Mouse (Mus musculus): Measurements from ENCODE around the gene Frem1.
A peak's percentile ranks its signal among the peaks of the same experiment; 100 is the strongest.

Frem1 gene

DNA sequence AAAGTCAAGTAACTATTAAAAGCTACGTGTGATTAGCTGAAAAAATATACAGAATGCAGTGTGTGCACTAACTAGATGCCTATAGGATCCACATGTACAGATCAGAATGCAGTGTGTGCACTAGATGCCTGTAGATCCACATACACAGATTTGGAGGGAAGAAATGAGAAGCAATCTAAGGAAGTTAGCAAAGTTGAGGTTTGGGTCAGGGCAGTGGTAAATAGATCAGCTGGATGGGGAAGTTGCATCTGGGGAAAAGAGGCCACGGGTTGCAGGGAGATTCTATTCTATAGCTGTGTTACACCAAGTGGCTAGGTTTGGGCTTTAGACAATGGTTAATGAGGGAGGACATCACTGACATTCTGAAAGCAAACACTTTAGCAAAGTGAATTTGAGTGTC, 133.5 kb downstream of the Frem1 start:
- DNase-seq: no peak

DNA sequence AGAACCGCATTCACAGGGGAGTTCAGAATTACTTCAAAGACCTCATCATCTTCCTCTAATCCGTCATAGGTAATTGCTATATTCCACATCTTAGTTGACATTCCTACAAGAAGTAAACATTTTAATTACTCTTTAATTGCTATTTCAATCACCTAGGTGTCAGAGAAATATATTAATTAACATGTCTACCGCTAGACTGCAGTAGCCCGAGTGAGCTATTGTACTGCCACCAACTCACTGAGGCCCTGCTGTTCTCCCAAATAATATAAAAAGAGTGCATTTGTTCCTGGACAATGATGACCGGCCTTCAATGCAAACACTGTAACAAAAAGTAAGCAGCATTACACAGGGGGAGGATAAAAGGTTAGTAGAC, 135.5 kb downstream of the Frem1 start:
- DNase-seq: no peak

DNA sequence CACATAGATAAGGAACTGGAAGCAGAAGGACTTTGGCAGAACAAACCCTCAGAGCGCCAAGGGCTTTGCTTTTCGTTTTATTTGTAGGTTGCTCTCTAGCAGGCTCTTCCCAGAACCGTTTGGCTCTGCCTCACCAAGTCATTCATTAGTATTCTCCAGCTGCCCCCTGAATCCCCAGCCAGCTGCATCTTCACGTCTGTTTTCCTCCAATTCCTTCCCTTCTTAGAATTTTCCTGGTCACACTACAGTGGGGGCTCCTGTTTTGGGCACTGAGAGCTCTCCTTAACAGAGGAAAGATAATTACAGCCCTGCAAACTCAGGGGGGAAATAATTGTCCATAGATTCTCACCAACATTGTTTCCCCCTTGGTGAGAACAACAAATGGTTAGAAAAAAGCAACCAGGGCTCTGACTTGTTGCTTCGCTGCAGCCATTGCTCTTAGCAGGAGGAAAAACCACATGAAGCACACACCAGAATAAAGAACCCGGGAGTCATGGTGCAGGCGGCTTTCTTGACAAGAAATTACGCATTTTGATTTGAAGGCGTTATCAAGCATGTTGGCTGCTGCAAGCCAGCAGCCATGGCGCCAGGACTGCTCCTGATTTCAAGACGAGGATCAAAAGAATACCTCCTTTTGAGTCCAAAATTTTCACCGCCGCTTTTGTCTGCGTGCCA, 136.0 kb downstream of the Frem1 start:
- DNase-seq: no peak

DNA sequence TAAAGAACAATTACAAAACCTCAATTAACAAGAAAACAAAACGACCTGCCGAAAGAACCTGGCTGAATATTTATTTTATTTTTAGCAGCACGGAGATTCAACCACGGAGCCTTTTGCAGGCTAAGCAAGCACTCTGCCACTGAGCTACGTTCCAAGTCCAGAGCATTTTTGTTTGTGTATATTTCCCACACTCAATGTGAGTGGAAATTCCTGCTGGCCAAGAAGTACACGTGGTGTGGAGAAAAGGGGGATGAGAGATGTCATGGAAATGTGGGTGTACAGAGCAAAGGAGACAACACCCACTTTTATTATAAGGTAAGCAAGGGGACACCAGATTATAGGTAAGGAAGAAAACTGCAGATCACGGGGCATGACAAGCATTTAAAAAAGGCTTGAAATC, 136.6 kb downstream of the Frem1 start:
- DNase-seq: no peak

DNA sequence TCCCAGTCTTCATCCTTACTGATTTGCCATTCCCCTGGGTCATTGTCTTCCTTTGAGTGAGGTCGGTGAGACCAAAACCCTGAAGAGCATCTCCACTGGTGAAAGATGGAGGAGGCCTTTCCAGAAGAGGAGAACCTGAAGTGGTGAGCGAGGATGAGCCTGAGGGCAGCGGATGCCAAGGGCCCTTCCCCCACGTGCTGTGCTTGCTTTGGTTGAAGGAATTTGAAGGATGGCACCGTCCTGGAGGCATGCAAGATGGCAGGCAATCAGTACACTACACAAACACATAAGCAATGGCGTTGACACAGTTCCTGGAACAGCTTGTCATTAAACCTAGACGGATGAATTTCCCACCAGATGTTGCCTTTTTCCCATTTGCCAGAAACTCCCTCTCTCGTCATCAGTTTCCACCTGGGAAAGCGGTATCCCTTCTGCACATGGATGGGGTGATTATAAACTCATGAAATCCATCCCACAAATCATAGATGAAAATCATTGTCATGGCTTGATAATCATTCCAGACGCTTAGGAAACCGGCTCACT, 137.5 kb downstream of the Frem1 start:
- DNase-seq: no peak

DNA sequence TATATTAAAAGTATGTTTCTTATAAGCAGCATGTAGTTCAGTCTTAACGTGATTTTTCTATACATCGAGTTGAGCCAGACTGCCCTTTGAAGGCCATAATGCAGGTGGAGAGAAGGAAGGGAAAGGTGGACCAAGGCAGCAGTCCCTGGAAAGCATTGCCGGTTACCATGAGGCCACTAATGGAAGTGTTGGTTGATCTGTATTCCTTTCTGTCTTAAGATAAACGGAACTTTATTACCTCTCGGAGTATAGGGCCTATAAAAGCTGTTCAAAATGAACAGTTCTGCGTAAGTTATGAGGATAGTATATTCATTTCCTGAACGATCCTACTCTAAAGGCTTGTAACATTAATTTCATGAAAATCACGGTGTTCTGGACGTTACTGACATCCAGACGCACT, 156.9 kb downstream of the Frem1 start:
- DNase-seq: no peak

DNA sequence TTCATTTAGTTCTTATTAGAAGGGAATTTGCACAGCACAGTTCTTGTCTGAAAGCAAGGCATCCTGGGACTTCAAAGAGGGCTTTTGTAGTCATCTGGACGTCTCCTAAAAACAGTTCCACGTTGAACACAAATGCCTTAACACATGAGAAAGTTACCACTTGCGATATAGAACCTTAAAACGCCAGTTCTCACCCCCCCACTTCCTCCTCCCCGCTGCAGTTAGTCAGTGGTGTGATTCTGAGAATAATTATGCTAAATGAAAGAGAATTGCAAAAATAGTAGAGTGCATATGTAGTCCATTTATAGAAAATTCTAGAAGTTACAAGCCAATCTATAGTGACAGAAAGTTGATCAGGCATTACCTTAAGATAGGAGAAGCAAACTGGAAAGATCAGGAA, 159.9 kb downstream of the Frem1 start:
- DNase-seq: no peak

DNA sequence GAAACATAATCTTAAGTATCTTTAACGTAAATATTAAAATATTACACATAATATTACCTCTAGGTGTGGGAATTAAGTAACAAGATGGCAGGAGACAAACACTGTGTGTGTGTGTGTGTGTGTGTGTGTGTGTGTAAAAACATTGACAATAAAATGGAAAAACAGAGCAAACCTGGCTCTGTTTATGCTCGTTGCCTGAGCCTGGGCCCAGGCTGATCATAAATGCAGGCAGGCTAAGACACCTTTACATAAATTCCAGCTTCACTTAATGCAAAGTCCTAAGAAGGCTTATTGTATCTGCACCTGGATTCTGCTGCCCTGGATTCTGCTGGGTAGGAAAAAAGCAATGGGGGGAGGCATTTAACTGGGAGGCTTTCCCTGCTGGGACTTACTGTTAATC, 160.6 kb downstream of the Frem1 start:
- DNase-seq: no peak

DNA sequence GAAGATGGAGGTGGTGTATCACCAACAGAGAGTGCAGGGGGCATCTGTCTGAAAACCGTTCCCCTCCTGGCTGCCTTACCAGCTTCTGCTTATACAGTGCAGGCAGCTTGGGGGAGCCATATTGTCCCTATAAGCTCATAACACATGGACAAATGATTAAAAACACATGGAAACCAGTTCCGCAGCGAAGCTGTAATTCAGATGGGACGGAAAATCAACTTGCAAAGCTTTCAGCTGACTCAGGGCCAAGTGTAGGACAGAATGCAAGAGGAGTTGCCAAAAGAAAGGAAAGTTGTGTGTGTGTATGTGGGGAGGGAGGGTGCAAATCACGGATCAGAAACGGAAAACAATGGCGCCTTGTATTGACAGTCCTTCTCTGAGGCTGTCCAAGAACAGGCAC, 161.1 kb downstream of the Frem1 start:
- no peak for DNase-seq

DNA sequence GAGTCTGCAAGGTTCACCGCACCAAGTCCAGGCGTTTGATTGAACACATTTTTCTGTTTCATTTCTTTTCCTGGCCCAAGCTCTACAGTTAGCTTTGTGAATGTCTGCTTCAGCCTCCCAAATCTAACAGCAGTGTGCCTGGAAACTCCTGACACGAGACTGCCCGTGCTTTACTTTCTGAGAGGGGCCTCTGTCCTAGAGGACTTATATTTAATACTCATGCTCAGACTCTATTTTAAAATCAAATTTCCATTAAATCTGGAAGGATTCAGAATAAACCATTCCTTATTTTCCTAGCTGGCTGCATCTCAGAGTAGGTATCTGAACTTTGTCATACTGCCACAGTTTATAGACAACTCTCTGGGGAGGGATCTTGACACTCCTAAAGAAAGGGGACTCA, 161.6 kb downstream of the Frem1 start:
- DNase-seq: no peak

DNA sequence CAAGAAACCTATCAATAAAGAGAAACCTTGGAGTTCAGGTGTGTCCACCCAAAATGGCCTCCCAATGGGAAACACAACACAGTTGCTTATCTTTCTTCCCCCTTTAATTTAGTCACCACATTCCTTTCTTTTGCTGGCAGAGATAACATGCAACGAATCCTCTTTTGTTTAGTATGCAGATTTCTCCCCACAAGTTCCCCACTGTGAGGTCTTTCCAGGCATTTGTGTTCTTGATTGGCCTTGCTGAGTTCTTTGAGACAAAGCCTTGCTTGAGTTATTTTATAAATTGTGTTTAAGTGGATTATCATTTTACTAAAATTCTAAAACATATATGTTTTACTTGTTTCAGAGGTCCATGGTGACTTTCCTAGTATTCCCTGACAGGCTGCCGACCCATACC, 166.0 kb downstream of the Frem1 start:
- no peak for DNase-seq

DNA sequence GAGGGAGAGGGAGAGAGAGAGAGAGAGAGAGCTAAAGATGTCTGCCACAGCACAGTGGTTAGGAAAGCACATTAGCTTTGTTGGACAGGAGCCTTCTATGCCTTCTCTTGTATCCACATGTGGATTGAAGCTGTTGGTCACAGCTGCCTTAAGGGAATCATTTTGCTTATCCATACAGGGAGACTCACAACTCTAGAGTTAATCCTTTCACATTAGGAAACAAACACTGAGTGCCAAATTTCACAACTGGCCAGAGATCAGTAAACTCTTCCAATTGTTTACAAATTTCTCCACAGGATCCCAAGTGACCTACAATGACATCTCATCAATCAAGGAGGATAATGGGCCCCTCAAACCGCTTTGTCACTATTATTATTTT, 166.6 kb downstream of the Frem1 start:
- DNase-seq: no peak

DNA sequence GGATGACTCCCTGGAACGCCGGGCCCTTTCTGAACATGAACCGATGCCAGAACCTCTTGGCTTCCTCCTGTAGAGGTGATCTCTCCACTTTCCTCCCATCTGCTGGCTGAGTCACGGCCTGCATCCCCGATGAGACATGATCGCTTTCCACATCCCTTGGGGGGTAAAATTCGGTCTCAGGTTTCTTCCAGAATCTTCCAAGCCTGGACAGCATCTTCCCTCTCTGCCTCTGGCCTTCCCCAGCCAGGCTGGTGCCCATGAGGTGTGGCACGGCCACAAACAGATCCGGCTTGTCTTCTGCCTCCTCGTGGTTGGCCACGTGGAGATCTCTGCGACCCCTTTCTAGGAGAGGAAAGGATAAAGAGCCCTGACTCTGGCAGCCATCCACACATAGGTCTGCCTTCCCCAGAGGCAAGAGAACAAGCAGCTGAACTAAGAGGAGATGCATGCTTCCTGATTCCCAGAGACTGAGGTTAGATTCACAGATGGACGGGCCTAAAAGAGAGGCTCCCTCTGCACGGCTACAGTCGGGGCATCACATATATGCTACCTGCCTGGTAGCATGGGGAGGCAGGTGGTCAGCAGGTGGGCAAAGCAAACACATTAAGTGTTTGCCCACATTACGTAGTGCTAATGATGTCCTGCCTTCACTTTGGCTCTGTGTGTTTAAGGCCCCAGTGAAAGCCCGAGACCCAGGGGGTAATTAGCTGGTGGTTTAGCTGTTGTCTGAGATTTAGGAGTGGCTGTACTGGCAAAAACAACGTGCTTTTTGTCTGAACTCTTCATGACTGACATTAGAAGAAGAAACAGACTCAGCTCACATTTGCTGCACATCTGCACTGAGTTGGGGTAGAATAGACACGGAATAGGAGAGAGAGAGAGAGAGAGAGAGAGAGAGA, 167.3 kb downstream of the Frem1 start, which contains the start of gene Cer1:
Gene Cer1, minus strand, starts transcription at position 513 of the 899 bp plus-strand sequence.
- peak; percentile 51 for DNase-seq

DNA sequence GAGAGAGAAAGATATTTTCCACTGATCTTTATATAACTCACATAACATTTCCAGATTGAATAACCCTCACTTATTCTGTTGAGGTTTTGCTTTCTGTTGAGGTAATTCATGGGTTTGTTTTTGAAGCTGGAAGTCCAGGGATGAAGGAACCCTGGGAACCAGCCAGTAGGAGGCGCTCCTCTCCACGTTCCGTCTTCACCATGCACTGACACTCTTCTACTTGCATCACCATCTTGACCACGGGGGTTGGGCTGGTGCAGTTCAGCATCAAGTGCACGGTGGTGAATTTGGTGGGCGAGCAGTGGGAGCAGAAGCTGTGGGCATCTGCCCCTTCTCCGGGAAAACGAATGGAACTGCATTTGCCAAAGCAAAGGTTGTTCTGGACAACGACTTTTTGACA, 169.6 kb downstream of the Frem1 start:
- no peak for DNase-seq

DNA sequence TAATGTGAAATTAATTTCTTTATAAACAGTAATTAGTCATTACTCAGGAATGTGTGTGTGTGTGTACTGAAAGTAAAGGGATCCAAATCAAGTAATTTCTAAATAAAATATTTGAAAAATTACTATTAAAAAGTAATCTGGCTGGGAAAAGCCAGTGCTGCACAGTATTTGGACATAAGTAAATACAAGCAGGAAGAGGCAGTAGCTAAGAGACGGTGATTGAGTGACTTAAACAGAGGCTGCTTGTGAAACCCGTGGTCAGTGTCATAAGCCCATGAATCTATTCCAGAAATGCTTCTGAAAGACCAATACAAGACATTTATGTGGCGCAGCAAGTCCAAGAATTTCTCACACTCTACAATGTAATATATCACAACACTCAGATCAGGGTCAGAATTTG, 170.8 kb downstream of the Frem1 start:
- DNase-seq: no peak

DNA sequence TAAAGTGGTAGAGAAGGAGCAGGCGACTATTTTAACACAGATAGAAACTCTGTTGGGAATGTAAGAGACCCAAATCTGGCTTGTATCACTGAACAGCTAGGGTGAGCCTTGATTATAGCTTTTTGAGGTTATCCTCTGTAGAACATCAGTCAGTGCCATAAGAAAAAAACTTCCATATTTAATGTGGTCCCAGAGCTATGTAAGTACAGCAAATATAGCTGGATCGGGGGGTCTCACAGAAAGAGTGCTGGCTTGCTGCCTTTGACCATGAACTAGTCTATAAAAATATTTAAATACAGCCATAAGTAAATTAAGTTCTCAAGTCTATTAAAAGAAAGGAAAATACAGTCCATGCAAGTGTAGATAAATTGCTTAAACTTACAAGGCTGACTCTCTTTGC, 171.9 kb downstream of the Frem1 start:
- no peak for DNase-seq

DNA sequence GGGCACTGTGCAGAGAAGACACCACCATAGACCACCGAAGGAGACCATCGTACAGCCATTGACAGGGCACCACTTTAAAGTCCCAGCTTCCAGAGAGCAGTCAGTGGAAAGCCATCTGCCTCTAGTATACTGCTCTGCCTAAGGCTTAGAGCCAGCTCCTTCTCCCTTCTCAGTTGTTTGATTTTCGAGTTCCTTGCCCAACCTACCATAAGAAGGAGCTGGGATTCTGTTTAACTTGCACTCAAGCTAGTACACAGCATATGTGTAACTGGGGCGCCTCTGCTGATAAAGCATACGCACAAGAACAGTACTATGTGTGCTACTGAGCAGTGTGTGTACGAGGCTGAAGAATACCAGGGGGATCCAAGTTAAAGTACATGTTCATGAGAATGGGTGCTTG, 173.0 kb downstream of the Frem1 start:
- no peak for DNase-seq

DNA sequence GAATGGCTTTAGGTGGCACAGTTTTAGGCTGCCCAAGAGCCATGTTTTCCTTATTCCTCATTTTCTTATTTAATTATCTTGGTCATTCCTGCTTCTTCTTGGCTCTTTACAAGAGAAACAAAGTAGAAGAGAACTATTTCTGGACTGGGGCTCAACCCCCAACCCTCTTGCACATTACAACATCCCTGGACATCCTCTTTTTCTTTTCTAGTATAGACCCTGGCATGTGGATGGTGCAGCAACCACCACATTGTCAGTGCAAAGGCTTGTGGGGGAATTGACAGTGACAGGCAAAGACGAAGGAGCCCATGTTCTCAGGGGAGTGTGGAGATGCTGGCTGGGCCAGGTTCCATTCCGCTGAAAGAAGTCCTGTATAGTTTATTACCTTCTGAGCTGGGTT, 175.5 kb downstream of the Frem1 start:
- DNase-seq: no peak

DNA sequence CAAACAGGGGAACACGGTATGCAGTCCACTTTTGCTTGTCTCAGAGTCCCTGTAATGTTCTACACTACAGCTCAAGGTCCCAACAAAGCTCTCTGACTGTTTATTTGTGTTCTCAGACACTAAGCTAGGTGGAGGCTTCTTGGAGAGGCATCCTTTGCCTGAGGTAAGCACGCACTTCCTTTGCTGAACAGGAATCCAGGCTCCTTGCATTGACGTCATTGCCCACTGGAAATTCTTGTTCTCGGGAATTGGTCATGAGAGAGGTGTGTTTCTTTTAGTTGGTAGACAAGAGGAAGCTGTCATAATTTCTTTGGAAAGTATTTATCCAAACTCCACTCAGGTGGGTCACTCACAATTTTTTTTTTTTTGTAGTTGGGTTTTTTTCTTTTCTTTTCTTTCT, 176.6 kb downstream of the Frem1 start:
- no peak for DNase-seq

DNA sequence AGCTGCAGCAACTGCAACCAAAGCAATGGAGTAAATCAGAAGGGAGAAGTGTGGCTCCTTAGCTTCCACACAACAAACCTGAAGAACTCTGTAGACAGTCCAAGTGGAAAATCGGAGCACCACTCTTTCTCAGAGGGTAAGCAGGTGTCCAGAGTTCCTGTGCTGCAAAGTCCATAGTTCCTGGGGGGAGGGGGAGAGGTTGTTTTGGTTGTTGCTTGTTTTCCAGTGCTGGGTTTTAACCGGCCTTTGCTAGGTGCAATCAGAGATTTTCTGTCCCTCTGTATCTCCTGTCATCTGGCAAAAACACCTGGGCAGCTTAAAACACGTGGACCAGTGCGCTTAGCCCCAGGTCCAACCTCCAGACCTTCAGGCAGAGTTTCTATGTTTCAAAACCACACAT, 177.3 kb downstream of the Frem1 start:
- DNase-seq: no peak

DNA sequence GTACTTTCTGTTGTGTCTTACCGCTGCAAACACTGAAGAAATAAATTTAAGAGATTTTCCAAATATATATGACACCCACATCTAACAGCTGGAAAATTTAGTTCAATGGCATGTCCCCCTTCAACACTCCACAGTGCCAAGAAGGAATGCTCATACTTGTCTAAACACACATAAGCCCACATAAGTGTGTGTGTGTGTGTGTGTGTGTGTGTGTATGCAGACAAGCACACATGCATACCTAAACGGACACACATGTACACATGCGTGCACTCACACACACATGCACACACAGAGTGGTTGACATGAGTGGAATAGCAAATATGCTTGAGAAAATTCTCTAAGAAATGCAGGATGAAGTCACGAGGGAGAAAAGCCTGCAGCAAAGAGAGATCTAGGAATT, 179.6 kb downstream of the Frem1 start:
- DNase-seq: no peak

DNA sequence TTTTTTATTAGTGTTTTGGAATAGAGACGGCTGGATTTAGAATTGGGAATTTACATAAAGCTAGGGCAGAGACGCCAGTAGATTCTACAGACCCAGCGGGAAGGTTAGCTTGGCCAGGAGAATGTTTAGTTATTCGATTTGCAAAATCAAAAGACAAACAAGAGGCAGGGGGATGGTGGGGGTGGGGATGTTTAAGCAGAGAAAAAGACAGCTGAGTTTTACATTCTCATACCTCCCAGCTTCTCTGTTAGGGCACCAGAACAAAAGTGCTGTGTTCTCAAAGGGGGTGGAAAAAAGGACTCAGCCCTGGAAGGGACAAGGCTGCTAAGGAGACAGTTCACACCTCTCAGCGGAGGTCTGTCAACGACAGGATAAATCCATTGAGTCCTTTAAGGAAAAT, 180.0 kb downstream of the Frem1 start:
- DNase-seq: no peak

DNA sequence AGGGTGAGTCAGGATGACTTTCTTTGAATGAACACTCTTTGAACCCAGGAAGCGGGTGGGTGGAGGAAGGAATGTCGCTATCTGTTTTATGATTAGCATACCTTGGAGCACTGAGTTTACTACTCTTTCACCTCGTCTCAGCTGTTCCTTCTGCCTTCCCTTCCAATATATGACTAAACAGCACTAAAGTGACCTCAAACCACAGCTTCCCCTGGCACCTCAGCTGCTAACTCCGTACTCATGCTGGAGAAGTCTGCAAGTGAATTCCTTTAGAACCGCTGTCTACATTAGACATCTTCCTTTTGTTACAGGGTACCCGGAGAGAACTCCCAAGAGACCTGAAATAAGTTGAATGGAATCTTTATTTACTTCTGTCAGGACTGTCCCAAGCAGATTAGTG, 181.2 kb downstream of the Frem1 start:
- no peak for DNase-seq

DNA sequence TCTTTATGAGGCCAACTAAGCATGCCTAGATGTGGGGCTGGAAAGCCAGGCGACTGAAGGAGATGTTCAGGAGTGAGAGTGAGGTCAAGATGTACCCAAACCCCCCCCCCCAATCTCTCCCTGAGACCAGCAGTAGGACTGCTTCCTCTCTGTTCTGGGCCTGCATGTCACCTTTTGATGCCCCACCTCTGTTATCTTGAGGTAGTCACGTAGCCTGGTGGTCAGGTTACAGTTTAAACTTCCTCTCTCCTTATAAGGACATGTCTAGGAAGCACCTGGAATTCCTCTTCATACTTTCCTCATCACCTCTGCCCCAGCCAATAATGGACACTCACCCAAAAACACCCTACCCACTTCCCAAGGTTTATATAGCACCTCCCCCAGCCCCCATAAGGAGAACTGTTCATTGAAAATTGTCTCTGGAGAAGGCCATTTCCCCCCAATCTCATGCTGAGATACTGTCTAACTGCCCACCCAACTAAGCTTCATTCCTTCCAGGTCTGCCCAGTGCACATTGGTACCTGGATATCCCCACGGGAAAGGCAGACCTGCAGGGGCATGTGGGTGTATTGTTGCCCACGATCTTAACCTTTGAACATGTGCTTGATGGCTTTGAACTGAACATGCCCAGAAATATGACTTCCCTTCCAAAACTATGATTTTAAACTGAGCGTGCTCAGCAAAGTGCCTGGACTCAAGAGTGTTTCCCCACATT, 184.3 kb downstream of the Frem1 start:
- DNase-seq: no peak

Data from retina, postnatal 1 day (tissue).